In the genomic region with DNA sequence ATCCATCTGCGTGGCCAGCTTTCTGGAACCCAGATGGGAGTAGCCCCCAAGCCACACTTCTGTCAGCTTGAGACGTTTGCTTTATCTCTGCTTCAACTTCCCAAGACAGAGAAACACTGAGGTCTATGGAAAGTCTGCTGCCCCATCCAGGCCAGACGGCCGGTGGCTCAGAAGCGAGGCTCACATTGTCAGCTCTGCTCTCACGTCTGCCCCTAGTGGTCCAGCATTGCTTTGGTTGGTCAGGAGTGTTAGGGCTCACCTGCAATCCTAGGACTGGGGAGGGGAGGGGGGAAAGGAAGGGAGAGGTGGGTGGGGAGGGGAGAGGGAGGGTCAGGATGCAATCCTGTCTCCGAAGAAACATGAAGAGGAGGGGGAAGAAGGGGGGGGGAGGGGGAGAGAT, we compare ENCODE assay signal across 9 mouse cellular contexts. TPM values are rescaled to one million over a fixed set of nuclear protein-coding genes. Genes with fewer than 3 reads are reported as not detected.
DNase-seq lines count a peak whose midpoint lies in the region; ATAC-seq and TF ChIP-seq lines count a peak whose summit lies in the region.
"Had no signal": no experiment of that assay in that cellular context is flagged by ENCODE, and none has a peak within 500 bp of the region (broad histone marks: within the 10 kb centered on the region; RNA-seq: fewer than 3 reads in every experiment).

No protein-coding gene starts in this region.

- intact Hi-C loops in heart, adult 2 months (cut with DNase I): no loop called here

- H3K9me3 ChIP-seq in liver, postnatal 0 days (ENCODE audit: low read length): no peaks in the 10 kb centered on the region
- H3K9me3 ChIP-seq: limb, embryonic 13.5 days had no signal

- H3K4me1 ChIP-seq in heart, adult 2 months (ENCODE audit: control insufficient read depth, insufficient read depth, low read length): no peaks in the 10 kb centered on the region
- peaks cover 3% of the 10 kb centered on the region; the same call in 1 of the 2 replicates for H3K4me1 ChIP-seq in liver, postnatal 0 days (ENCODE audit: insufficient read depth)
- H3K4me1 ChIP-seq: limb, embryonic 13.5 days had no signal

- no peak overlapping the region for H3K27ac ChIP-seq in heart, adult 2 months
- no peak overlapping the region for H3K27ac ChIP-seq in liver, postnatal 0 days (ENCODE audit: low read depth)
- H3K27ac ChIP-seq: limb, embryonic 13.5 days had no signal

- H3K36me3 ChIP-seq in heart, adult 2 months (ENCODE audit: control insufficient read depth, insufficient read depth, low read length): no peaks in the 10 kb centered on the region
- no peaks in the 10 kb centered on the region for H3K36me3 ChIP-seq in liver, postnatal 0 days (replicated peaks; ENCODE audit: insufficient read depth, low read length)
- H3K36me3 ChIP-seq: limb, embryonic 13.5 days had no signal

- no peaks in the 10 kb centered on the region for H3K27me3 ChIP-seq in heart, adult 2 months (ENCODE audit: control insufficient read depth, insufficient read depth, low read length)
- no peaks in the 10 kb centered on the region for H3K27me3 ChIP-seq in liver, postnatal 0 days (ENCODE audit: insufficient read depth, low read length)
- H3K27me3 ChIP-seq: limb, embryonic 13.5 days had no signal

- no peak overlapping the region for H3K4me2 ChIP-seq in liver, postnatal 0 days (ENCODE audit: low read depth, low read length)
- H3K4me2 ChIP-seq: limb, embryonic 13.5 days had no signal

- no peak overlapping the region for H3K9ac ChIP-seq in heart, adult 2 months (ENCODE audit: low read depth, low read length)
- no peak overlapping the region for H3K9ac ChIP-seq in liver, postnatal 0 days (replicated peaks)
- H3K9ac ChIP-seq: limb, embryonic 13.5 days had no signal

- peak; percentile 49 for TF ChIP-seq CTCF in heart, adult 2 months (IDR thresholded peaks at IDR 0.05)
- peak; percentile 68 for TF ChIP-seq CTCF in liver, postnatal 0 days (IDR thresholded peaks at IDR 0.05; ENCODE audit: low read depth)

- no peak for ATAC-seq in liver, postnatal 0 days

- no peak for TF ChIP-seq POLR2A in heart, adult 2 months (IDR thresholded peaks at IDR 0.05; ENCODE audit: insufficient read depth, low read depth, low read length)

- no peaks in the 10 kb centered on the region for H3K79me2 ChIP-seq in heart, adult 2 months (replicated peaks; ENCODE audit: control insufficient read depth, insufficient read depth, low read length)

- H3K4me3 ChIP-seq in heart, adult 2 months: no peak overlapping the region
- no peak overlapping the region for H3K4me3 ChIP-seq in liver, postnatal 0 days (ENCODE audit: low read depth, low read length)
- H3K4me3 ChIP-seq: limb, embryonic 13.5 days had no signal

- WGBS in heart, adult 2 months: 26% methylated on average over 7 of the region's 7 CpGs
- WGBS in liver, postnatal 0 days (ENCODE audit: insufficient replicate concordance): 26% methylated on average over 7 of the region's 7 CpGs

- no peak for DNase-seq in heart, adult 2 months
- DNase-seq in heart, adult 18-20 months: no peak
- DNase-seq in right cerebral cortex, postnatal 4 days: peak; percentile 22
- no peak for DNase-seq in right cerebral cortex, adult 18-20 months
- DNase-seq in embryo, embryonic 10.5 days (ENCODE audit: low spot score): peak; percentile 77
- peak; percentile 53 for DNase-seq in liver, postnatal 0 days
- DNase-seq in thymus, postnatal 36 days: peak; percentile 47 to 57
- DNase-seq in Muller cell, postnatal 12 days (ENCODE audit: inconsistent ontology term): no peak

- no peak for TF ChIP-seq EP300 in heart, adult 2 months (IDR thresholded peaks at IDR 0.05; ENCODE audit: insufficient read depth, low read depth, low read length)
- no peak for TF ChIP-seq EP300 in liver, postnatal 0 days (IDR thresholded peaks at IDR 0.05; ENCODE audit: low read depth)

RNA-seq across cellular contexts. Expression of gene Plxdc1, which starts 38.8 kb away (rescaled TPM):
- total RNA-seq in heart, adult 2 months (2021): 1 to 10 TPM; 4.5 to 5.5 TPM
- polyA plus RNA-seq in heart, adult 2 months (2012; rRNA removed): 6.6 and 8.5 TPM in 2 replicates
- 1 to 10 TPM; 3.2 to 4.6 TPM for total RNA-seq in heart, adult 18-20 months (2021)
- 0.75 TPM in 2 replicates for polyA plus RNA-seq in liver, postnatal 0 days (2015; fragmentation: Nextera tagmentation; extraction: Ambion mirVana)

RNA-seq across cellular contexts. Expression of gene Arl5c, which starts 48.6 kb away (rescaled TPM):
- total RNA-seq in heart, adult 2 months (2021): under 1 TPM; 0.66 to 0.70 TPM
- 2.4 and 2.8 TPM in 2 replicates for polyA plus RNA-seq in heart, adult 2 months (2012; rRNA removed)
- total RNA-seq in heart, adult 18-20 months (2021): 1 to 10 TPM in 1 of 2 experiments, not detected in 1; 1.1 TPM
- 9.9 and 10.0 TPM in 2 replicates for polyA plus RNA-seq in liver, postnatal 0 days (2015; fragmentation: Nextera tagmentation; extraction: Ambion mirVana)

Comparison
In these comparisons a context has a peak if more than half of its experiments do, and no peak if none do; other contexts are left out.
1. DNase-seq: peak in right cerebral cortex, postnatal 4 days (single experiment), embryo, embryonic 10.5 days (single experiment), liver, postnatal 0 days (single experiment) and thymus, postnatal 36 days (2 of 2); none in heart, adult 2 months (0 of 2), heart, adult 18-20 months (0 of 2), right cerebral cortex, adult 18-20 months (single experiment) and Muller cell, postnatal 12 days (single experiment).